Mouse (Mus musculus): ENCODE data around the gene Cdkal1.

DNA sequence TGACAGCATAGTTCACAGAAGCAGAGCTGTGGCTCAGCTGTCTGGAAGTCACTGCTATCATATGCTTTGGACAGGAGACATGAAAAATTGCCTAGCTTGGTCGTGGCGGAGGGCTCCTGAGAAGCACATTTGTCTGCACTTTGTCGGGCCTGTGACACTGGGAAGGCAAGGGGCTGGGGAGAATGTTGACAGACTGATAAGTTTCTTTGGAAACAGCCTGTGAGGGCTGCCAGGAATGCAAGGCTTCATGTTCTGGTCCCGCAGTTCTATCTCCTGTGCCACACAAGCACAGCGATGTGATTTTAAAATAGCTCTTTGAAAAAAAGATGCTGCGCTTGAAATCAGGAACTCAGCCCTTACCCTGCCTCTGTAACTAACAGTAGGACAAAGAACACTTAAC lies 573.9 kb downstream of the Cdkal1 start:
- TF ChIP-seq CTCF (IDR thresholded peaks at IDR 0.05; ENCODE audit: low read depth) = no peak
- TF ChIP-seq EP300 (optimal IDR thresholded peaks at IDR 0.05) = no peak
